Mouse (Mus musculus) CH12.LX (cell line): Measurements from ENCODE around the gene Lrp6. TPM values are rescaled to one million over a fixed set of nuclear protein-coding genes. Genes with fewer than 3 reads are reported as not detected.

Experiments
- DNase-seq: peaks from one replicate; pipeline ENCODE4 v3.0.0-alpha.2; 2013; ENCODE audit errors: extremely low read depth
- H3K27ac ChIP-seq: 2 replicates; pipeline ENCODE4 v1.5.1; 2012; ENCODE audit warnings: low read depth, mild to moderate bottlenecking, control low read depth, moderate library complexity; ENCODE audit not compliant: insufficient read depth
- H3K27me3 ChIP-seq: replicated peaks from 2 replicates; pipeline ENCODE3; 2012; ENCODE audit warnings: inconsistent platforms
- H3K36me3 ChIP-seq, 2 experiments: replicated peaks in 1 of 2; 2 replicates each; pipeline versions ENCODE3 to v1.6.1; 2012; ENCODE audit warnings: inconsistent platforms in 1 of 2, low read length in 1 of 2, mild to moderate bottlenecking in 1 of 2, mixed read lengths in 1 of 2, moderate library complexity in 1 of 2; ENCODE audit not compliant: control insufficient read depth in 1 of 2, insufficient read depth in 1 of 2
- H3K4me1 ChIP-seq, 2 experiments: 2 replicates each; pipeline ENCODE4 v1.6.1; 2012; ENCODE audit warnings: inconsistent platforms in 1 of 2, moderate library complexity in 1 of 2; ENCODE audit not compliant: insufficient read depth in 2 of 2, control insufficient read depth in 1 of 2
- H3K4me2 ChIP-seq: 2 replicates; pipeline ENCODE4 v1.6.1; 2012; ENCODE audit warnings: low read depth, mild to moderate bottlenecking, control low read depth; ENCODE audit not compliant: poor library complexity, insufficient read depth, severe bottlenecking
- H3K4me3 ChIP-seq, 3 experiments: fragments of 150-350 bp in 1 of 3; sonication (generic) in 1 of 3; replicated peaks in 1 of 3; 2 replicates each; pipeline versions ENCODE3 to v1.5.1; 2011 to 2012; ENCODE audit warnings: low read depth in 2 of 3, low read length in 2 of 3, mild to moderate bottlenecking in 2 of 3, moderate library complexity in 2 of 3, control low read depth in 1 of 3, improper control_type of control experiment in 1 of 3, inconsistent platforms in 1 of 3, mixed read lengths in 1 of 3; ENCODE audit not compliant: poor library complexity in 1 of 3
- H3K79me2 ChIP-seq: replicated peaks from 2 replicates; pipeline ENCODE4 v1.6.1; 2012; ENCODE audit warnings: mild to moderate bottlenecking, moderate library complexity; ENCODE audit not compliant: control insufficient read depth, poor library complexity, insufficient read depth, severe bottlenecking; ENCODE audit errors: extremely low read depth
- H3K9ac ChIP-seq: 2 replicates; pipeline ENCODE4 v1.6.1; 2012; ENCODE audit warnings: low read depth, mild to moderate bottlenecking, control low read depth, moderate library complexity; ENCODE audit not compliant: insufficient read depth
- H3K9me3 ChIP-seq: replicated peaks from 2 replicates; pipeline ENCODE3; 2012; ENCODE audit warnings: low read length, inconsistent platforms, mixed read lengths
- CTCF ChIP-seq, 2 experiments: IDR thresholded peaks in 1 of 2; conservative IDR thresholded peaks in 1 of 2; 2 replicates each; pipeline ENCODE4 v1.5.1; 2011 to 2012; ENCODE audit warnings: low read depth in 2 of 2, low read length in 2 of 2, improper control_type of control experiment in 1 of 2, inconsistent platforms in 1 of 2, mild to moderate bottlenecking in 1 of 2, moderate library complexity in 1 of 2
- E2F4 ChIP-seq: IDR thresholded peaks from 2 replicates; pipeline ENCODE4 v1.6.1; 2011; ENCODE audit warnings: low read depth, low read length, improper control_type of control experiment; ENCODE audit not compliant: insufficient replicate concordance
- EP300 ChIP-seq: IDR thresholded peaks from 2 replicates; pipeline ENCODE4 v1.6.1; 2011; ENCODE audit warnings: low read length, improper control_type of control experiment
- GABPA ChIP-seq: IDR thresholded peaks from 2 replicates; pipeline ENCODE4 v1.6.1; 2012; ENCODE audit warnings: low read depth, low read length, improper control_type of control experiment, inconsistent platforms; ENCODE audit not compliant: insufficient replicate concordance
- JUND ChIP-seq: conservative IDR thresholded peaks from 2 replicates; pipeline ENCODE4 v1.6.1; 2011; ENCODE audit warnings: low read depth, low read length, improper control_type of control experiment
- KAT2A ChIP-seq: IDR thresholded peaks from 2 replicates; pipeline ENCODE4 v1.6.1; 2012; ENCODE audit warnings: low read length, improper control_type of control experiment, inconsistent platforms; ENCODE audit not compliant: insufficient replicate concordance
- MAFK ChIP-seq: IDR thresholded peaks from 2 replicates; pipeline ENCODE4 v1.6.1; 2011; ENCODE audit warnings: low read length, improper control_type of control experiment; ENCODE audit not compliant: insufficient replicate concordance
- MAZ ChIP-seq: IDR thresholded peaks from 2 replicates; pipeline ENCODE4 v1.6.1; 2012; ENCODE audit warnings: low read depth, mild to moderate bottlenecking, inconsistent platforms, low read length, improper control_type of control experiment, moderate library complexity
- MEF2A ChIP-seq: IDR thresholded peaks from 2 replicates; pipeline ENCODE4 v1.6.1; 2014; ENCODE audit warnings: low read depth, mild to moderate bottlenecking, inconsistent platforms, low read length, improper control_type of control experiment, borderline replicate concordance
- MXI1 ChIP-seq: IDR thresholded peaks from 2 replicates; pipeline ENCODE4 v1.6.1; 2011; ENCODE audit warnings: mild to moderate bottlenecking, low read depth, low read length, improper control_type of control experiment
- MYC ChIP-seq: IDR thresholded peaks from 2 replicates; pipeline ENCODE4 v1.6.1; 2011; ENCODE audit warnings: low read depth, mild to moderate bottlenecking, improper control_type of control experiment, low read length
- PAX5 ChIP-seq: IDR thresholded peaks from 2 replicates; pipeline ENCODE4 v1.6.1; 2012; ENCODE audit warnings: low read length, inconsistent platforms, mixed read lengths
- POLR2A ChIP-seq: IDR thresholded peaks from 2 replicates; pipeline ENCODE4 v1.6.1; 2011; ENCODE audit warnings: low read depth, mild to moderate bottlenecking, improper control_type of control experiment, low read length
- POLR2AphosphoS2 ChIP-seq: IDR thresholded peaks from 2 replicates; pipeline ENCODE4 v1.6.1; 2011; ENCODE audit warnings: low read depth, low read length, improper control_type of control experiment
- RAD21 ChIP-seq: IDR thresholded peaks from 2 replicates; pipeline ENCODE4 v1.6.1; 2011; ENCODE audit warnings: low read depth, mild to moderate bottlenecking, low read length, improper control_type of control experiment, moderate library complexity
- SIN3A ChIP-seq: IDR thresholded peaks from 2 replicates; pipeline ENCODE4 v1.6.1; 2012; ENCODE audit warnings: low read length, improper control_type of control experiment, inconsistent platforms
- SMC3 ChIP-seq: IDR thresholded peaks from 2 replicates; pipeline ENCODE4 v1.6.1; 2011; ENCODE audit warnings: low read depth, low read length, improper control_type of control experiment
- TCF12 ChIP-seq: IDR thresholded peaks from 2 replicates; pipeline ENCODE4 v1.6.1; 2014; ENCODE audit warnings: low read depth, mild to moderate bottlenecking, inconsistent platforms, low read length, improper control_type of control experiment
- USF1 ChIP-seq: IDR thresholded peaks from 2 replicates; pipeline ENCODE4 v1.6.1; 2014; ENCODE audit warnings: low read depth, mild to moderate bottlenecking, inconsistent platforms, low read length, improper control_type of control experiment
- ZC3H11A ChIP-seq: IDR thresholded peaks from 2 replicates; pipeline ENCODE4 v1.6.1; 2012; ENCODE audit warnings: low read depth, mild to moderate bottlenecking, inconsistent platforms, low read length, improper control_type of control experiment
- ZKSCAN1 ChIP-seq: IDR thresholded peaks from 2 replicates; pipeline ENCODE4 v1.6.1; 2012; ENCODE audit warnings: low read depth, inconsistent platforms, low read length, improper control_type of control experiment, borderline replicate concordance
- ZMIZ1 ChIP-seq: IDR thresholded peaks from 2 replicates; pipeline ENCODE4 v1.6.1; 2012; ENCODE audit warnings: low read depth, mild to moderate bottlenecking, inconsistent platforms, low read length, improper control_type of control experiment
- dilution Hi-C: fragments of 300-500 bp; cut with MboI; formaldehyde crosslinking; loops from 2 replicates; pipeline ENCODE4 v1.14.3; 2020; ENCODE audit warnings: low sequenced_read_pairs; ENCODE audit not compliant: extremely low pct_unique_long_range_greater_than_20kb, extremely low pct_ligation_motif_present
- in situ Hi-C: fragments of 300-500 bp; cut with MboI; formaldehyde crosslinking; loops from 3 replicates; pipeline ENCODE4 v1.14.3; 2019; ENCODE audit warnings: low sequenced_read_pairs, low pct_ligation_motif_present, low pct_unique_long_range_greater_than_20kb, mixed read lengths
- polyA plus RNA-seq: library from polyadenylated mRNA; unstranded; fragments of >175 nt; gene quantifications from 2 replicates; pipeline ENCODE4 v1.2.1, GENCODE M21; 2012; ENCODE audit warnings: low read depth; ENCODE audit not compliant: insufficient read length
- total RNA-seq, 2 experiments: library from RNA; depleted of rRNA; stranded (reverse); fragments of 300-350 nt in 1 of 2; fragments of >200 nt in 1 of 2; gene quantifications; 2 replicates each; pipeline ENCODE4 v1.2.3; 2012 to 2014

The Lrp6 gene
- total and polyA plus RNA-seq, 3 experiments, result 12.4 to 15.6 (median 13.3) TPM

DNA sequence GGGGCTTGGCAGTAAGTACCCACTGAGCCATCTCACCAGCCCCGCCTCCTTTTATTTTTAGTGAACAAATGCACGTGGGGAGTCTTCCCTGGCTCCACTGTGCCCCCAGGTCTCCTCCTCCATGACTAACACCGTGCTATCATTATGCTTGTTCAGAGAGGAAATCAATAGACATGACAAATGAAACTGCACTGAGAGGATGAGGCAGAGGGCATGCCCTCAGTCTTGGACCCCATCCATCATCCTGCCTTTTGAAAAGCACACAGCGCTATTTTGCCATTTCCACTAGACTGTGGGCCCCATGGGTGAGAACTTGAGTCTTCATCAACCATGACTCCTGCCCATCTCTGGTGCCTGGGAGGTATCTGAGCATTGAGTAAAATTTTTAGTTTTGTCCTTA lies 135.2 kb downstream of the Lrp6 start:
- dilution Hi-C loops (no loop called here), in situ Hi-C loops (loop anchor here (5.0 to 25.0 kb wide), 2 partner anchors 186 to 431 kb away; no protein-coding TSS in a partner anchor)
- DNase-seq, result no peak
- Histone ChIP-seq H3K9me3 (peaks cover 8% of the 10 kb centered on the region), H3K79me2 (no peaks in the 10 kb centered on the region), H3K27ac (no peak overlapping the region), H3K36me3 (peaks cover 0 to 9% of the 10 kb centered on the region in 2 experiments), H3K4me2 (no peak overlapping the region), H3K4me1 (peaks cover 4 to 23% of the 10 kb centered on the region in 2 experiments), H3K27me3 (no peaks in the 10 kb centered on the region), H3K4me3 (no peak overlapping the region), H3K9ac (no peak overlapping the region)
- TF ChIP-seq MAFK (no peak), MYC (no peak), MXI1 (no peak), POLR2A (no peak), ZKSCAN1 (no peak), POLR2AphosphoS2 (no peak), E2F4 (no peak), KAT2A (no peak), EP300 (no peak), ZMIZ1 (no peak), JUND (no peak), TCF12 (no peak), ZC3H11A (no peak), SIN3A (no peak), MEF2A (no peak), GABPA (no peak), MAZ (no peak), PAX5 (no peak), USF1 (no peak)

DNA sequence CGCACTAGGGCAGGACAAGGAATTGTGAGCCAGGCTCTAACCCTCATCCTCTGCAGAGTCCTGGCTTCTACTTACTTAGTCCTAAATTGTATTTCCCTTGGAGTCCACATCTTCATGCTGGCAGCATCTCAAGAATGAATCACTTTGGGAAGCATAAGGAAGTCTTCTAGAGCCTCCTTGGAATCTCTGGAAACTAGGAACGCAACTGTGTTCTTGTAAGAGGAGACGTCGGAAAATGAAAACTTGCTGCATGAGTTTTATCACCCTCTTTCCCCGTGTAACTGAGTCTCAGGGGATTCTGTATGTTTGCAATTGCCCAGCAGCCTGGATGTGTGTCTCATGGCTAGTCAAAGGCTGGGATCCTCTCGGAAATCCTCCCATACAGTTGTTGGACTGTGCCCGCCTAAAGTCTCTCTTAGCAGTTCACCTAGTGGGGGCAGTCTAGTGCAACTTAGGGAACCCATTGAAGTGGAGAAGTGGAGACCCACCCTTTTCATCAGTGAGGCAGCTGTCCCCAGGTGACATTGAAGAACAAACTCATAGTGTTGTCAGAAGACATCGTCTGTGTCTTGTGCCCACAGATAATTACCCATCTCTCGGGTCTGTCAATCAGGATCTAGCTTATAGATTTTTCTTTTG lies 136.5 kb downstream of the Lrp6 start:
- DNase-seq, result no peak
- peaks cover 8% of the 10 kb centered on the region for H3K9me3 ChIP-seq
- H3K9ac ChIP-seq, result no peak overlapping the region
- TF ChIP-seq RAD21 (peak; percentile 18), CTCF (conservative IDR thresholded peaks at IDR 0.05 in 1 of 2, IDR thresholded peaks at IDR 0.05 in 1 of 2; ENCODE audit: low read depth in 2 of 2, low read length in 2 of 2) (peak in 1 of 2 experiments; percentile 48; a peak in 2 of 4 replicates), SMC3 (0 out of 2 replicates have a peak, but pooled peaks have one; percentile 17), MYC (no peak)
- H3K4me1 ChIP-seq, result peaks cover 4 to 23% of the 10 kb centered on the region in 2 experiments
- peaks cover 0 to 13% of the 10 kb centered on the region in 2 experiments for H3K36me3 ChIP-seq
- in situ Hi-C loops, result loop anchor here (5.0 to 25.0 kb wide), 2 partner anchors 187 to 432 kb away; no protein-coding TSS in a partner anchor
- no peaks in the 10 kb centered on the region for H3K27me3 ChIP-seq
- no peak overlapping the region for H3K4me3 ChIP-seq
- no peak overlapping the region for H3K4me2 ChIP-seq
- no peaks in the 10 kb centered on the region for H3K79me2 ChIP-seq
- no peak overlapping the region for H3K27ac ChIP-seq
- dilution Hi-C loops, result no loop called here
